Mouse (Mus musculus) mouse trophoblast stem cell (cell line): Measurements from ENCODE around the gene Tmpo.

ENCODE experiments used
- in situ Hi-C, 2 experiments: fragments of 300-500 bp; cut with MseI, MboI; formaldehyde crosslinking; loops; 2 replicates in 1 of 2; 3 replicates in 1 of 2; pipeline ENCODE4 v1.15.1; 2025

The Tmpo gene

DNA sequence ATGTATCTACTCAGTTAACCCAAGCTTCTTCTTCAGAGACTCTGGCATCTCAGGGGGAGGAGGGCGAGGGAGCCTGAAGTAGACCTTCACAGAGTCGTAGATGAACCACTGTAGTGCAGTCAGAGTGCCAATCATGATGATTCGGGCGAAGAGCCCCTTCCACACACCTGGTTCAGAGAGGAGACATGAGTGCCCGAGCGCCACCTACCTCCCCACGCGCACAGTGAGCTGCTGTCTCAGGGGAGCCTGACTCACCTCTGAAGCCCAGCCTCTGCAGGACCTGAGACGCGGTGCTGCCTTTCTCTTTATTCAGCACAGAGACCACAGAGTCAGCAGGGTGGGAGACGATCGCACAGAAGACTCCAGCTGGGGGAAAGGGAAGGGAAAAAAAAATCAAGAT, 64.2 kb downstream of the Tmpo start:
- in situ Hi-C loops: no loop called here

DNA sequence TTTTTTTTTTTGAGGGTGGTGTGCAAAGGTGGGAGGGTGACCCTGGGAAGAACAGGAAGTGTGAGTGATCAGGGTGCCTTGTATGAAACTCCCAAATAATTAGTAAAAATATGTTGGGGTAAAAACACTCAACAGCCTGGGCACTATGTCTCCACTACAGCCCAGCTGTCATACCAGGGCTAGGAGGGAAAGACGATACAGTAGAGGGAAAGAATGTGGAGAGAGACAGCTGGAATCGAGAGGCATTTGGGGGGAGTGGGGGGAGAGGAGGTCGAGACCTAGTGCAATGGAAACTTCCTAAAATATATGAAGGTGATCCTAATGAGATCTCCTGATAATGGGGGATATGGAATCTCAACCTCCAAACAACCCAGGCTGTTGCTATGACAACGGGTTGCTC, 71.3 kb downstream of the Tmpo start:
- in situ Hi-C loops: no loop called here

DNA sequence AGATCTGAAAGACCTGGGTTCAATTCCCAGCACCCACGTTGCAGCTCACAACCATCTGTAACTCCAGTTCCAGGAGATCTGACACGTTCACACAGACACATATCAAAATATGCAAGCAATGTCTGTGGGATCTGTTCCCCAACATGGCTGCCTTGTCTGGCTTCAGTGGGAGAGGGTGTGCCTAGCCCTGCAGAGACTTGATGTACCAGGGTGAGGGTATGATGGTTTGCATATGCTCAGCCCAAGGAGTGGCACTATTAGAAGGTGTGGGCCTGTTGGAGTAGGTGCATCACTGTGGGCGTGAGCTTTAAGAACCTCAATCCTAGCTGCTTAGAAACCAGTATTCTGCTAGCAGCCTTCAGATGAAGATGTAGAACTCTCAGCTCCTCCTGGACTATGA, 75.1 kb downstream of the Tmpo start:
- in situ Hi-C loops: no loop called here

DNA sequence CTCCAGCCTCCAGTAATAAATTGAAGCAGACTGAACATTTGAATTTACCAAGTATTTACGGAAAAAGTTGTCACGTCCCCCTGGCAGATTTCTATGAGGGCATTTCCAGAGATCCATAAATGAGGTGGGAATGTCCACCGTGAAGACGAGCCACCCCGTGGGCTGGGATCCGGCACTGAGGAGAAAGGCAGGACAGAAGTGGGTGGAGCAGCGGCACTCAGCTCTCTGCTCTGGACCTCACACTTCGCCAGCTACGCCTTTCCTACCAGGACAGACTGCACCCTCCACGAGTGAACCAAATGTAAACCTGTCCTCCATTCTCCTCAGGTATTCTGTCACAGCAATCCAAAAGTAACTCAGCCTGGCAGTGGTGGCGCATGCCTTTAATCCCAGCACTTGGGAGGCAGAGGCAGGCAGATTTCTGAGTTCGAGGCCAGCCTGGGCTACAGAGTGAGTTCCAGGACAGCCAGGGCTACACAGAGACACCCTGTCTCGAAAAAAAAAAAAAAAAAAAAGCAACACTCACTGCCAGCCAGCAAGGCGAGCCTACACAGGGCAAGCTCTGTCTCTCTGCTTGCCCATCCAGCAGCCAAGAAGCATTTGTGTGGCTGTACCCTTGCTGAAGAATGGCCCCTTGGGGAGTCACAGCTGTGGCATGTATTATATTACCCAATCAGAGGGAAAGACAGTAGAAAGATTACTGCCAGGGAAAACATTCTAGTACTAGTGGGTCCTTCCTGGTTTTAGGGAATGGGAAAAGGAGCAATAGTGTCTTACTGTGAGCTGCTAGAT, 78.1 kb downstream of the Tmpo start:
- in situ Hi-C loops: no loop called here

DNA sequence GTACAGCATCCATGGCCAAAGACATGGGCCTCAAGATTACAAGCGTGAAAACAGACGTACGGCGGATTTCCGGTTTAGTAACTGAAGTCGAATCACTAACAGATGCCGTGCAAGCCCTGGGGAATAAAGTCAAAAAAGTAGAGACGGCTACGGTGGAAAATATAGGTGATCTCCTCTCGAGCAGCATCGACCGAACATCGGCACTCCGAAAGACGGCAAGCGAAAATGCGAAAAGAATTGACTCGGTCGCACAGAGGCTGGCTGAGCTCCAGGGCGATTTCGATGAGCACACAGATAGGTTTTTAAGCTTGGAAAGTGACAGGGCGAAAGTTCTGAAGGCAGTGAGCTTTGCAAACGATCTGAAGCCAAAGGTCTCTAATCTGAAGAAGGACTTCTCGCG, 79.2 kb downstream of the Tmpo start:
- in situ Hi-C loops: no loop called here

DNA sequence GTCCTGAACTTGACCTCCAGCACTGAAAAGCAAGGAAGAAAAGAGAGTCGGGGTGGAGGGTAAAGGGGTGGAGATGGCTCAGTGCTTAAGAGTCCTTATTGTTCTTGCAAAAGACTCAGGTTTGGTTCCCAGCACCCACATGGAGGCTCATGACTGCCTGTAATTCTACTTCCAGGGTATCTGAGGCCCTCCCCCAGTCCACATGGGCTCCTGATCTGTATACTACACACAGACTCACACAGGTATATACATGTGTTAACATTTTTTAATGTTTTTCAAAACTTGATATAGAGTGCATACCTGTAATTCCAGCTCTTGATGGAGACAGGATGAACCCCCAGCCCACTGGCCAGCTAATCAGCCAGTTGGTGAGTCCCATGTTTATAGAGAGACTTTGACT, 81.0 kb downstream of the Tmpo start:
- in situ Hi-C loops: no loop called here

DNA sequence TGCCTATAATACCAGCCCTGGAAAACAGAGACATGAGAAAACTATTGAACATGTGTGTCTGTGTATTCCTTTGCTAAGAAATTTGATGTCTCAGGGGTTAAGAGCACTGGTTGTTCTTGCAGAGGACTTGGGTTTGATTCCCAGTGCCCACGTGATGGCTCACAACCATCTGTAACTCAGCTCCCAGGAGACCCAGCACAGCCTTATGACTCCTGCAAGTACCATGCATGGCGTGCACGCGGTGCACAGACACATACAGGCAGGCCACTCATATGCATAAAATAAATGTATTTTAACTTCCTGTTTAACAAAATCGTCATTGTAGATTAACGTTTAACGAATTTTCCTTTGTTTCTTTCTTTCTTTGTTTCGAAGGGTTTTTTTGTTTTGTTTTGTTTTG, 83.1 kb downstream of the Tmpo start:
- in situ Hi-C loops: no loop called here
